Mouse (Mus musculus) thymus, postnatal 0 days (tissue): ENCODE measurements around the gene Raly. TPM values are rescaled to one million over a fixed set of nuclear protein-coding genes. Genes with fewer than 3 reads are reported as not detected.

Experiments
- polyA plus RNA-seq: library from polyadenylated mRNA; unstranded; fragments of >200 nt; fragmentation: Nextera tagmentation; extraction: Ambion mirVana; gene quantifications from 2 replicates; pipeline ENCODE4 v1.2.1, GENCODE M21; 2015

Raly gene
- polyA plus RNA-seq, 1 experiment from 2014 or later, result 42.9 TPM

Other genes with a start within 250 kb of the Raly start
- 1.1 and 2.6 TPM in 2 replicates for gene 1700003F12Rik, start 244.0 kb upstream of the Raly start, polyA plus RNA-seq
- 0.09 and 0.10 TPM in 2 replicates for gene Actl10, start 239.3 kb upstream of the Raly start, polyA plus RNA-seq
- gene Necab3, start 232.2 kb upstream of the Raly start, polyA plus RNA-seq, result 5.1 TPM in 2 replicates
- 14.7 and 16.8 TPM in 2 replicates for gene E2f1, start 221.2 kb upstream of the Raly start, polyA plus RNA-seq
- gene Pxmp4, start 187.4 kb upstream of the Raly start, polyA plus RNA-seq, result 51.8 and 52.1 TPM in 2 replicates
- gene Zfp341, start 177.8 kb upstream of the Raly start, polyA plus RNA-seq, result 0.51 and 0.61 TPM in 2 replicates
- gene 4930519P11Rik, start 177.7 kb upstream of the Raly start, polyA plus RNA-seq, result 0.28 and 0.42 TPM in 2 replicates
- 30.1 and 35.4 TPM in 2 replicates for gene Chmp4b, start 139.4 kb upstream of the Raly start, polyA plus RNA-seq
- gene Gm14214, start 21.1 kb upstream of the Raly start, polyA plus RNA-seq, result not detected in 2 replicates
- gene a, start 306 bp downstream of the Raly start, polyA plus RNA-seq, result 37.2 and 44.6 TPM in 2 replicates
- gene Eif2s2, start 101.8 kb downstream of the Raly start, polyA plus RNA-seq, result 106 and 113 TPM in 2 replicates
- 0.05 TPM in 2 replicates for gene Gm14226, start 227.2 kb downstream of the Raly start, polyA plus RNA-seq